ENCODE assay signal across 8 mouse cellular contexts in genomic region chr5:122422071-122422964, GRCm38 (mm10). TPM values are rescaled to one million over a fixed set of nuclear protein-coding genes. Genes with fewer than 3 reads are reported as not detected.
DNase-seq lines count a peak whose midpoint lies in the region; ATAC-seq and TF ChIP-seq lines count a peak whose summit lies in the region.

No protein-coding gene starts in this region.

- H3K36me3 ChIP-seq in CH12.LX (replicated peaks in 1 of 2; ENCODE audit: control insufficient read depth in 1 of 2, insufficient read depth in 1 of 2, low read length in 1 of 2): peaks cover 5 to 22% of the 10 kb centered on the region in 2 experiments
- H3K36me3 ChIP-seq in forebrain, embryonic 12.5 days (replicated peaks): no peaks in the 10 kb centered on the region; the same call in 1 of the 2 replicates
- H3K36me3 ChIP-seq in heart, postnatal 0 days (replicated peaks; ENCODE audit: control insufficient read depth, insufficient read depth, low read length): no peaks in the 10 kb centered on the region
- no peaks in the 10 kb centered on the region for H3K36me3 ChIP-seq in liver, embryonic 16.5 days (ENCODE audit: control insufficient read depth, insufficient read depth)
- no peaks in the 10 kb centered on the region for H3K36me3 ChIP-seq in neural tube, embryonic 13.5 days
- H3K36me3 ChIP-seq in testis, adult 2 months (ENCODE audit: control insufficient read depth, insufficient read depth, low read length): no peaks in the 10 kb centered on the region

- no peak; a peak in 1 of 4 replicates for TF ChIP-seq CTCF in CH12.LX (conservative IDR thresholded peaks at IDR 0.05 in 1 of 2, IDR thresholded peaks at IDR 0.05 in 1 of 2; ENCODE audit: low read depth in 2 of 2, low read length in 2 of 2)
- TF ChIP-seq CTCF in heart, postnatal 0 days (IDR thresholded peaks at IDR 0.05; ENCODE audit: low read depth): peak; percentile 32
- TF ChIP-seq CTCF in testis, adult 2 months (IDR thresholded peaks at IDR 0.05; ENCODE audit: control insufficient read depth, insufficient read depth, insufficient replicate concordance, low read depth, low read length): no peak

- peak overlapping the region; percentile 97; the same call in 1 of the 2 replicates for H3K4me2 ChIP-seq in CH12.LX (ENCODE audit: insufficient read depth, low read depth, poor library complexity, severe bottlenecking)
- peak overlapping the region; percentile 95 for H3K4me2 ChIP-seq in forebrain, embryonic 12.5 days
- H3K4me2 ChIP-seq in heart, postnatal 0 days (ENCODE audit: low read depth, low read length): peak overlapping the region; percentile 85
- peak overlapping the region; percentile 97 for H3K4me2 ChIP-seq in liver, embryonic 16.5 days (ENCODE audit: low read depth, low read length)
- H3K4me2 ChIP-seq in neural tube, embryonic 13.5 days: peak overlapping the region; percentile 94

- H3K79me2 ChIP-seq in CH12.LX (replicated peaks; ENCODE audit: control insufficient read depth, extremely low read depth, insufficient read depth, poor library complexity, severe bottlenecking): peaks cover 17% of the 10 kb centered on the region

- H3K9me3 ChIP-seq in CH12.LX (replicated peaks; ENCODE audit: low read length): no peaks in the 10 kb centered on the region
- H3K9me3 ChIP-seq in forebrain, embryonic 12.5 days: no peaks in the 10 kb centered on the region
- H3K9me3 ChIP-seq in heart, postnatal 0 days (replicated peaks; ENCODE audit: control insufficient read depth, low read length): no peaks in the 10 kb centered on the region
- H3K9me3 ChIP-seq in liver, embryonic 16.5 days (replicated peaks; ENCODE audit: control insufficient read depth, low read length): no peaks in the 10 kb centered on the region
- H3K9me3 ChIP-seq in neural tube, embryonic 13.5 days: no peaks in the 10 kb centered on the region

- no peak for TF ChIP-seq RAD21 in CH12.LX (IDR thresholded peaks at IDR 0.05; ENCODE audit: low read depth, low read length)

- H3K27me3 ChIP-seq in CH12.LX (replicated peaks): no peaks in the 10 kb centered on the region
- no peaks in the 10 kb centered on the region for H3K27me3 ChIP-seq in forebrain, embryonic 12.5 days
- H3K27me3 ChIP-seq in heart, postnatal 0 days (ENCODE audit: control insufficient read depth, insufficient read depth, low read length): no peaks in the 10 kb centered on the region
- no peaks in the 10 kb centered on the region for H3K27me3 ChIP-seq in liver, embryonic 16.5 days (ENCODE audit: control insufficient read depth, insufficient read depth, low read depth, low read length)
- no peaks in the 10 kb centered on the region for H3K27me3 ChIP-seq in neural tube, embryonic 13.5 days
- no peaks in the 10 kb centered on the region for H3K27me3 ChIP-seq in testis, adult 2 months (ENCODE audit: control insufficient read depth, insufficient read depth, low read length)

- H3K4me3 ChIP-seq in CH12.LX (replicated peaks in 1 of 3; ENCODE audit: low read depth in 2 of 3, low read length in 2 of 3, poor library complexity in 1 of 3): peak overlapping the region; percentile 94 to 98 (median 95)
- H3K4me3 ChIP-seq in forebrain, embryonic 12.5 days (replicated peaks): peak overlapping the region; percentile 99
- peak overlapping the region; percentile 100 for H3K4me3 ChIP-seq in heart, postnatal 0 days (ENCODE audit: low read depth, low read length)
- peak overlapping the region; percentile 91 for H3K4me3 ChIP-seq in liver, embryonic 16.5 days (ENCODE audit: low read depth, low read length)
- peak overlapping the region; percentile 92 for H3K4me3 ChIP-seq in neural tube, embryonic 13.5 days
- peak overlapping the region; percentile 85 for H3K4me3 ChIP-seq in testis, adult 2 months (ENCODE audit: control insufficient read depth, low read depth, low read length)

- DNase-seq in CH12.LX (ENCODE audit: extremely low read depth): peak; percentile 78
- peak; percentile 83 for DNase-seq in c-Kit-positive CD71-positive TER-119-negative erythroid progenitor cells, embryonic 14.5 days (ENCODE audit: low read depth)
- peak; percentile 89 for DNase-seq in heart, postnatal 0 days (ENCODE audit: low spot score)
- DNase-seq in kidney, postnatal 4 days: peak; percentile 93 to 95

- H3K4me1 ChIP-seq in CH12.LX (ENCODE audit: control insufficient read depth in 1 of 2, insufficient read depth in 2 of 2): peaks cover 6 to 20% of the 10 kb centered on the region in 2 experiments; a peak in 3 of 4 replicates
- H3K4me1 ChIP-seq in forebrain, embryonic 12.5 days: peaks cover 19% of the 10 kb centered on the region
- H3K4me1 ChIP-seq in heart, postnatal 0 days (ENCODE audit: control insufficient read depth, insufficient read depth): peaks cover 8% of the 10 kb centered on the region
- peaks cover 24% of the 10 kb centered on the region for H3K4me1 ChIP-seq in liver, embryonic 16.5 days (ENCODE audit: control insufficient read depth, low read depth, low read length)
- H3K4me1 ChIP-seq in neural tube, embryonic 13.5 days (replicated peaks): peaks cover 24% of the 10 kb centered on the region
- H3K4me1 ChIP-seq in testis, adult 2 months (ENCODE audit: control insufficient read depth, insufficient read depth, low read length): peaks cover 12% of the 10 kb centered on the region

- no peak for TF ChIP-seq EP300 in CH12.LX (IDR thresholded peaks at IDR 0.05; ENCODE audit: low read length)
- TF ChIP-seq EP300 in heart, postnatal 0 days (IDR thresholded peaks at IDR 0.05; ENCODE audit: low read depth): peak; percentile 75

- ATAC-seq in forebrain, embryonic 12.5 days (ENCODE audit: low FRiP score): peak; percentile 93
- ATAC-seq in heart, postnatal 0 days (ENCODE audit: insufficient read depth, low read depth): peak; percentile 90
- ATAC-seq in liver, embryonic 16.5 days (ENCODE audit: low read depth): peak; percentile 84
- peak; percentile 95 for ATAC-seq in neural tube, embryonic 13.5 days (ENCODE audit: low read depth)

- dilution Hi-C loops in CH12.LX (cut with MboI; ENCODE audit: extremely low pct_ligation_motif_present, extremely low pct_unique_long_range_greater_than_20kb, low sequenced_read_pairs): no loop called here

- in situ Hi-C loops in CH12.LX (cut with MboI; ENCODE audit: low pct_ligation_motif_present, low pct_unique_long_range_greater_than_20kb, low sequenced_read_pairs): no loop called here

- peak overlapping the region; percentile 56 for H3K27ac ChIP-seq in CH12.LX (ENCODE audit: insufficient read depth, low read depth)
- H3K27ac ChIP-seq in forebrain, embryonic 12.5 days: peak overlapping the region; percentile 93
- peak overlapping the region; percentile 86 for H3K27ac ChIP-seq in heart, postnatal 0 days (ENCODE audit: low read depth)
- H3K27ac ChIP-seq in liver, embryonic 16.5 days (ENCODE audit: low read length): peak overlapping the region; percentile 56; the same call in 1 of the 2 replicates
- H3K27ac ChIP-seq in neural tube, embryonic 13.5 days (replicated peaks): peak overlapping the region; percentile 88
- H3K27ac ChIP-seq in testis, adult 2 months (ENCODE audit: control insufficient read depth, insufficient read depth, low read depth, low read length): peak overlapping the region; percentile 66

- peak; percentile 84 for TF ChIP-seq POLR2A in CH12.LX (IDR thresholded peaks at IDR 0.05; ENCODE audit: low read depth, low read length)
- TF ChIP-seq POLR2A in testis, adult 2 months (IDR thresholded peaks at IDR 0.05; ENCODE audit: control insufficient read depth, low read depth, low read length): peak; percentile 29

- peak overlapping the region; percentile 82 for H3K9ac ChIP-seq in CH12.LX (ENCODE audit: insufficient read depth, low read depth)
- H3K9ac ChIP-seq in forebrain, embryonic 12.5 days: peak overlapping the region; percentile 88
- H3K9ac ChIP-seq in heart, postnatal 0 days (replicated peaks; ENCODE audit: low read depth, low read length): peak overlapping the region; percentile 99
- H3K9ac ChIP-seq in liver, embryonic 16.5 days (ENCODE audit: low read depth, low read length): peak overlapping the region; percentile 90
- peak overlapping the region; percentile 91 for H3K9ac ChIP-seq in neural tube, embryonic 13.5 days

- under 1% methylated on average over 73 of the region's 73 CpGs for WGBS in forebrain, embryonic 12.5 days
- under 1% methylated on average over 73 of the region's 73 CpGs for WGBS in heart, postnatal 0 days
- whole genome bisulfite sequencing in liver, embryonic 16.5 days (ENCODE audit: insufficient replicate concordance): under 1% methylated on average over 73 of the region's 73 CpGs
- under 1% methylated on average over 73 of the region's 73 CpGs for WGBS in neural tube, embryonic 13.5 days

RNA-seq across cellular contexts. Expression of gene Anapc7, which starts 0.8 kb away (rescaled TPM):
- 36.6 and 39.4 TPM in 2 replicates for total RNA-seq in CH12.LX (2012; rRNA removed)
- 21.3 and 21.9 TPM in 2 replicates for total RNA-seq in CH12.LX (2014; rRNA removed)
- polyA plus RNA-seq in CH12.LX (2012; ENCODE audit: insufficient read length, low read depth): 43.3 and 45.4 TPM in 2 replicates
- 49.2 and 50.5 TPM in 2 replicates for polyA plus RNA-seq in forebrain, embryonic 12.5 days (2016; fragmentation: Nextera tagmentation; extraction: Ambion mirVana)
- total RNA-seq in heart, postnatal 0 days (2014; rRNA removed; ENCODE audit: low replicate concordance): 30.1 and 38.9 TPM in 2 replicates
- 33.1 and 36.9 TPM in 2 replicates for polyA plus RNA-seq in heart, postnatal 0 days (2015; fragmentation: Nextera tagmentation; extraction: Ambion mirVana)
- 14.7 and 14.9 TPM in 2 replicates for polyA plus RNA-seq in liver, embryonic 16.5 days (2015; fragmentation: Nextera tagmentation; extraction: Ambion mirVana)
- 47.8 and 49.2 TPM in 2 replicates for polyA plus RNA-seq in neural tube, embryonic 13.5 days (2015; fragmentation: Nextera tagmentation; extraction: Ambion mirVana)
- 16.1 and 16.2 TPM in 2 replicates for polyA plus RNA-seq in testis, adult 2 months (2012; rRNA removed)

RNA-seq across cellular contexts. Expression of gene Arpc3, which starts 30.6 kb away (rescaled TPM):
- total RNA-seq in CH12.LX (2012; rRNA removed): 297 and 315 TPM in 2 replicates
- total RNA-seq in CH12.LX (2014; rRNA removed): 425 and 543 TPM in 2 replicates
- 256 TPM in 2 replicates for polyA plus RNA-seq in CH12.LX (2012; ENCODE audit: insufficient read length, low read depth)
- polyA plus RNA-seq in forebrain, embryonic 12.5 days (2016; fragmentation: Nextera tagmentation; extraction: Ambion mirVana): 111 and 128 TPM in 2 replicates
- 157 and 179 TPM in 2 replicates for total RNA-seq in heart, postnatal 0 days (2014; rRNA removed; ENCODE audit: low replicate concordance)
- 97.2 and 106 TPM in 2 replicates for polyA plus RNA-seq in heart, postnatal 0 days (2015; fragmentation: Nextera tagmentation; extraction: Ambion mirVana)
- 85.4 and 105 TPM in 2 replicates for polyA plus RNA-seq in liver, embryonic 16.5 days (2015; fragmentation: Nextera tagmentation; extraction: Ambion mirVana)
- polyA plus RNA-seq in neural tube, embryonic 13.5 days (2015; fragmentation: Nextera tagmentation; extraction: Ambion mirVana): 163 and 169 TPM in 2 replicates
- 35.0 and 35.1 TPM in 2 replicates for polyA plus RNA-seq in testis, adult 2 months (2012; rRNA removed)

RNA-seq across cellular contexts. Expression of gene Fam216a, which starts 50.2 kb away (rescaled TPM):
- total RNA-seq in CH12.LX (2012; rRNA removed) (37.2 and 38.2 TPM in 2 replicates), CH12.LX (2014; rRNA removed) (50.2 and 55.8 TPM in 2 replicates)
- 41.4 and 41.5 TPM in 2 replicates for polyA plus RNA-seq in CH12.LX (2012; ENCODE audit: insufficient read length, low read depth)
- 106 and 115 TPM in 2 replicates for polyA plus RNA-seq in forebrain, embryonic 12.5 days (2016; fragmentation: Nextera tagmentation; extraction: Ambion mirVana)
- 21.8 and 40.7 TPM in 2 replicates for total RNA-seq in heart, postnatal 0 days (2014; rRNA removed; ENCODE audit: low replicate concordance)
- 30.5 and 31.8 TPM in 2 replicates for polyA plus RNA-seq in heart, postnatal 0 days (2015; fragmentation: Nextera tagmentation; extraction: Ambion mirVana)
- 13.7 and 14.1 TPM in 2 replicates for polyA plus RNA-seq in liver, embryonic 16.5 days (2015; fragmentation: Nextera tagmentation; extraction: Ambion mirVana)
- polyA plus RNA-seq in neural tube, embryonic 13.5 days (2015; fragmentation: Nextera tagmentation; extraction: Ambion mirVana): 135 and 142 TPM in 2 replicates
- polyA plus RNA-seq in testis, adult 2 months (2012; rRNA removed): 171 and 178 TPM in 2 replicates

RNA-seq across cellular contexts. Expression of gene Gpn3, which starts 50.6 kb away (rescaled TPM):
- total RNA-seq in CH12.LX (2012; rRNA removed) (61.4 and 66.8 TPM in 2 replicates), CH12.LX (2014; rRNA removed) (96.1 and 97.1 TPM in 2 replicates)
- 65.9 and 74.6 TPM in 2 replicates for polyA plus RNA-seq in CH12.LX (2012; ENCODE audit: insufficient read length, low read depth)
- 60.5 and 62.6 TPM in 2 replicates for polyA plus RNA-seq in forebrain, embryonic 12.5 days (2016; fragmentation: Nextera tagmentation; extraction: Ambion mirVana)
- 28.5 and 50.9 TPM in 2 replicates for total RNA-seq in heart, postnatal 0 days (2014; rRNA removed; ENCODE audit: low replicate concordance)
- polyA plus RNA-seq in heart, postnatal 0 days (2015; fragmentation: Nextera tagmentation; extraction: Ambion mirVana): 42.9 and 48.7 TPM in 2 replicates
- 46.8 and 52.8 TPM in 2 replicates for polyA plus RNA-seq in liver, embryonic 16.5 days (2015; fragmentation: Nextera tagmentation; extraction: Ambion mirVana)
- 46.9 and 53.6 TPM in 2 replicates for polyA plus RNA-seq in neural tube, embryonic 13.5 days (2015; fragmentation: Nextera tagmentation; extraction: Ambion mirVana)
- polyA plus RNA-seq in testis, adult 2 months (2012; rRNA removed): 27.6 and 27.8 TPM in 2 replicates

Comparison
In these comparisons a context has a peak if more than half of its experiments do, and no peak if none do; other contexts are left out.
1. Peak in every context shown above with its lines: DNase-seq, ATAC-seq, H3K4me3 ChIP-seq and H3K27ac ChIP-seq.